Mouse (Mus musculus) C2C12 (cell line): ENCODE measurements around the gene Herc2. TPM values are rescaled to one million over a fixed set of nuclear protein-coding genes. Genes with fewer than 3 reads are reported as not detected.

Experiments used
- H3K27me3 ChIP-seq: one replicate; pipeline ENCODE4 v1.6.1; 2011; ENCODE audit not compliant: control insufficient read depth, insufficient read depth, insufficient read length
- H3K36me3 ChIP-seq: one replicate; pipeline ENCODE4 v1.6.1; 2011; ENCODE audit not compliant: control insufficient read depth, insufficient read depth
- H3K4me3 ChIP-seq: one replicate; pipeline ENCODE4 v1.5.1; 2011; ENCODE audit warnings: mild to moderate bottlenecking, control low read depth; ENCODE audit not compliant: poor library complexity, insufficient read depth, severe bottlenecking
- H3K79me2 ChIP-seq: one replicate; pipeline ENCODE4 v1.6.1; 2011; ENCODE audit not compliant: control insufficient read depth, insufficient read depth
- H3K79me3 ChIP-seq: one replicate; pipeline ENCODE4 v1.6.1; 2011; ENCODE audit warnings: low read depth, control low read depth
- H3ac ChIP-seq: one replicate; pipeline ENCODE3; 2011; ENCODE audit warnings: low read depth; ENCODE audit not compliant: control insufficient read depth, insufficient read length
- CEBPB ChIP-seq: IDR thresholded peaks from one replicate; pipeline ENCODE4 v1.6.1; 2011; ENCODE audit warnings: low read depth, mild to moderate bottlenecking, control low read depth, moderate library complexity
- CTCF ChIP-seq: IDR thresholded peaks from one replicate; pipeline ENCODE4 v1.5.1; 2011; ENCODE audit not compliant: control insufficient read depth, insufficient read depth, insufficient read length
- FOSL1 ChIP-seq: IDR thresholded peaks from one replicate; pipeline ENCODE4 v1.8.0; 2011; ENCODE audit warnings: mild to moderate bottlenecking, low read length; ENCODE audit not compliant: poor library complexity, insufficient read depth, severe bottlenecking
- MAX ChIP-seq: IDR thresholded peaks from one replicate; pipeline ENCODE4 v1.6.1; 2011; ENCODE audit warnings: mild to moderate bottlenecking, control low read depth
- MYOD1 ChIP-seq: IDR thresholded peaks from one replicate; pipeline ENCODE4 v1.6.1; 2011; ENCODE audit warnings: low read depth; ENCODE audit not compliant: control insufficient read depth, insufficient read length
- MYOG ChIP-seq: IDR thresholded peaks from one replicate; pipeline ENCODE4 v1.6.1; 2011; ENCODE audit not compliant: control insufficient read depth, insufficient read length; ENCODE audit errors: extremely low read depth
- USF1 ChIP-seq: IDR thresholded peaks from one replicate; pipeline ENCODE4 v1.6.1; 2011; ENCODE audit warnings: low read depth, mild to moderate bottlenecking, control low read depth, moderate library complexity
- polyA plus RNA-seq: library from polyadenylated mRNA; unstranded; fragments of >200 nt; fragmentation: generic; extraction: Trizol; gene quantifications from one replicate; pipeline ENCODE4 v1.2.1, GENCODE M21; 2012; ENCODE audit warnings: missing spikeins

Herc2 gene
- polyA plus RNA-seq, 1 experiment: 8.8 TPM

GRCm38 (mm10) chr7:56254568-56254967 is 204.6 kb downstream of the Herc2 start:
- no peaks in the 10 kb centered on the region for H3K36me3 ChIP-seq
- H3K79me2 ChIP-seq: no peaks in the 10 kb centered on the region
- no peak overlapping the region for H3K4me3 ChIP-seq
- no peaks in the 10 kb centered on the region for H3K79me3 ChIP-seq
- no peak for TF ChIP-seq CEBPB
- TF ChIP-seq MYOD1: no peak
- TF ChIP-seq USF1: no peak
- no peak for TF ChIP-seq MYOG
- TF ChIP-seq MAX: no peak
- TF ChIP-seq FOSL1: no peak
- no peak for TF ChIP-seq CTCF
- no peaks in the 10 kb centered on the region for H3K27me3 ChIP-seq
- H3ac ChIP-seq: no peak overlapping the region

- Histone ChIP-seq H3ac (no peak overlapping the region), H3K79me3 (no peaks in the 10 kb centered on the region), H3K79me2 (no peaks in the 10 kb centered on the region), H3K36me3 (no peaks in the 10 kb centered on the region), H3K4me3 (no peak overlapping the region), H3K27me3 (no peaks in the 10 kb centered on the region)
- TF ChIP-seq MYOD1 (no peak), MYOG (no peak), FOSL1 (no peak), USF1 (no peak), CEBPB (no peak), CTCF (no peak), MAX (no peak)
These were observed 208.0 kb downstream of the Herc2 start for GRCm38 (mm10) chr7:56257875-56258441.

- Histone ChIP-seq H3ac (no peak overlapping the region), H3K79me3 (no peaks in the 10 kb centered on the region)
- TF ChIP-seq CEBPB: no peak
- TF ChIP-seq MAX: no peak
- no peak for TF ChIP-seq CTCF
- no peak for TF ChIP-seq USF1
- TF ChIP-seq FOSL1: no peak
- TF ChIP-seq MYOD1: no peak
- no peak for TF ChIP-seq MYOG
These were observed 227.5 kb downstream of the Herc2 start for GRCm38 (mm10) chr7:56277506-56277905.

More at GRCm38 (mm10) chr7:56277506-56277905, 227.5 kb downstream of the Herc2 start:
- H3K27me3 ChIP-seq: no peaks in the 10 kb centered on the region
- H3K4me3 ChIP-seq: no peak overlapping the region
- H3K36me3 ChIP-seq: no peaks in the 10 kb centered on the region
- no peaks in the 10 kb centered on the region for H3K79me2 ChIP-seq

Other genes starting within 250 kb of the Herc2 start
- 47.9 TPM for gene Cyfip1, start 208.5 kb upstream of the Herc2 start, polyA plus RNA-seq
- 17.2 TPM for gene Nipa2, start 87.7 kb upstream of the Herc2 start, polyA plus RNA-seq
- gene Nipa1, start 30.2 kb upstream of the Herc2 start, polyA plus RNA-seq: 3.9 TPM
- gene Oca2, start 189.6 kb downstream of the Herc2 start, polyA plus RNA-seq: not detected